Mouse (Mus musculus) cerebellum, postnatal 36 days (tissue): ENCODE measurements around the gene Pum1.

Source experiments
- DNase-seq, 2 experiments: peaks; one replicate each; pipeline ENCODE4 v3.0.0; 2021 to 2022; ENCODE audit warnings: mixed read lengths in 2 of 2

The Pum1 gene

GRCm38 (mm10) chr4:130828851-130829673 lies 165.9 kb downstream of the Pum1 start:
- DNase-seq: no peak
